Mouse (Mus musculus) c-Kit-positive CD71-negative TER-119-negative erythroid progenitor cells, embryonic 14.5 days (primary cell): Measurements from ENCODE around the gene Baiap2.
A peak's percentile ranks its signal among the peaks of the same experiment; 100 is the strongest.

ENCODE experiments used
- DNase-seq: peaks from one replicate; pipeline ENCODE4 v3.0.0-alpha.2; 2013; ENCODE audit warnings: low read depth

Baiap2 gene

DNA sequence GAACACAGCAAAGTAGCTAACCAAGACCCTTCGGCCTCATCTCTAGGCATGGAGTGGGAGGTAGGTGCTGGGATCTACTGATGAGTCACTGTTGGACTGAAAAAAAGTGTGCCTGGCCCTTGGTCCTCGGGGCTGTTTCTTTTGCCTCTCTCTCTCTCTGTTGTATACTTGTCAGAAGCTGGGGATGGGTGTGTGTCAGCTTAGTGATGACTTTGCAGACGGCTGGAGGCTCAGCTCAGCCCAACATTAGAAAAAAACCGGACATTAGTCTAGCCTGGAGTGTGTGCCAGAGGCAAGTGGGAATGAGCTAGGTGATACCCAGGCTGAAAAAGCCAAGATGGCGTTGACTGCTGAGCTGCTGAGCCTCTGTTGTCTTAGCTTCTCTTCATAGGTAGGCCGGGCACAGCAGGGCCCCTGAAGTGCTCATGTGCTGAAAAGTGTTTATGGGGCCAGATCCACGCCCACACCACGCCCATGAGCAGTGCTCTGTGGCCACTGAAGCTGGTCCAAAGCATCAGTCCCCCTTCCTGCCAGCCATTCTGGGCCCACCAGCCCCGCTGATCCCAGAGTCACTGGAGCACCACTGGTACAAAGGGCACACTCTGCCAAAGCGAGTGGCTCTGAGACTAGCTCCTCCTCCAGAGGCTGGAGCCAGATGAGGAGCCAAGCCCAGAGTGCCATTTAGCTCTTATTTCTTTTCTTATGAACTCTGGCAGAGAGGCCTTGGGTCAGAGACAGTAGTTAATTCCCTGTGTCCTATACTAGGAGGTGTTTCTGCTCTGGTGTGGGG is 37.2 kb downstream of the Baiap2 start:
- DNase-seq = no peak

DNA sequence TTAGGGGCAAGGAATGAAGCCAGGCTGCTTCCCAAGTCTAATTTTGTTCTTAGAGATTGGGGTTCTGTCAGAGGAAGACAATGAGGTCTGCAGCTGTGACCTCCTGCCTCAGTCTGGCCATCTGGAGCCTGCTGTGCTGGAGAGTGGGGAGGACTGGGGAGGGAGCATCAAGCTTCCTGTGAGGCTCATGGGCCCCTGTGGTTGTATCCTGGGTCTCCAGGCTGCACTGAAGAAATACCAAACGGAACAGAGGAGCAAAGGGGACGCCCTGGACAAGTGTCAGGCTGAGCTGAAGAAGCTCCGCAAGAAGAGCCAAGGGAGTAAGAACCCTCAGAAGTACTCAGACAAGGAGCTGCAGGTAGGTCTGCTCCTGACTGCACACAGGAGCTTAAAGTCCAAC is 39.2 kb downstream of the Baiap2 start:
- no peak for DNase-seq

DNA sequence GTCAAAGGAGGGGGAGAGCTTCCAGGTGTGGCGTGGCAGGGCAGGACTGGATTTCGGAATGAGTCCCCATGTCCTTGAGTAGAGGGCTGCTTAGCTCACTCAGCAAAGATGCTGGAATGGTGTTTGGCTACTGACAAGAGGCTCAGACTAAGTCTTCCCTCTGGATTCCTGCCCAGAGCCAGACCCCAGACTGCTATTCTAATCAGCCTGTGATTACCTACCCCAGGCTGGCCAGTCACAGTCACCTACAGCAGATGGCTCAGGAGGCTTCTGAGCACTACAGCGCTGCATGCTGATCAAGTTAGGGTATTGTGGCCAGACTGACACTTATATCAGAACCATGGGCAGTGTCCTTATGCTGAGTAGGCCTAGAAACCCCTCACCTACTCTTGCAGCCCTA is 39.7 kb downstream of the Baiap2 start:
- no peak for DNase-seq

DNA sequence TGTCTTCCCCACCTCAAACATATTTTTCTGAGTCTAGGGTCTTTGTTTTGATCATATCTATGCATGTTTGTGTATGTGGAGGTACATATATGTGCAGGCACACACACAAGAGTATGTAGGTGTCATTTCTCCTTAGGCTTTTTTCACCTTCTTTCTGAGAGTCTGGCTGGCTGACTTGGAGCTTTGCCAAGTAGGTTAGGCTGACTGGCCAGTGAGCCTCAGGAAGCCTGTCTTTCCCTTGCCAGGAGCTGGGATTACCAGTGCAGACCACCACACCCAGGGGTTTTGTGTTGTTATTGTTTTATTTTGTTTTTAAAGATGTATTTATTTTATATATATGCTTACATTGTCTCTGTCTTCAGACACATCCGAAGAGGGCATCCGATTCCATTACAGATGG is 40.6 kb downstream of the Baiap2 start:
- no peak for DNase-seq

GRCm38 (mm10) chr11:119986751-119987425 is 44.3 kb downstream of the Baiap2 start:
- no peak for DNase-seq

DNA sequence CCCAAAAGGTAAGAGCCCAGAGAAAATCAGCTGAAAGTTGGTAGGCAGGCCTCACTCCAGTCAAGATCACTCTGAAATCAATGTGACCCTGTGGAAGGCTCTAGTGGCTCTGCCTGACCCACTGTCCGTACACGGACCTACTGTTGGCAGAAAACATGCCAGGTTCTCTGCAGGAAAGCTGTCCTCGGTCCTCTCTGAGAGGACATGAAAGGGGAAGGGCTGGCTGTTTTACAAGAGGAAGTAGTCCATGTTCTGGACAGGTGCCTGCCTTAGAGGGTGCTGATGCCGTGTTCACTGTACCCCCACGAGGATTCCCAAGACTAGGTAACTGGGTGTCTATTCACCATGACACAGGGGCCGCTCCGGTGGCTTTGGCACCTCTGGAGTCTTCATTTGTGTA is 45.3 kb downstream of the Baiap2 start:
- no peak for DNase-seq

DNA sequence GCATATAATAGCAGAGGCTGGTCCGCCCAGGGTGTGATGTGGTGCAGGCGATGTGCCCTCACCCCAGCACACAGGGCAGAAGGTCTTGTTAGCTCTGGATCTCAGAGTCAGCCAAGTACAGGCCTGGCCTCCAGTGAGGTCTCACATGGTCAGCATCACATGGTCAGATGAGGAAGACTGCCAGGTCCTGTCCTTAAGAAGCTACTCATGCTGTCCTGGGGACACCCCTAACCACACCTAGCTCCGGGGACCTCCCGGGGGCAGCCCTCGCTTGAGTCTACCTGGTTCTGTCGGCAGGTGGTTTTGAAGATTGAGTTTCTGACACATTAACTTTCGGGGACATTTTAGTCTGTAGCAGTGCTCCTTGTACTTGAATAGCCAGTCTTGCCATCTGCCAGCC is 45.8 kb downstream of the Baiap2 start:
- DNase-seq = no peak

- DNase-seq = no peak
Measured at GRCm38 (mm10) chr11:119989115-119989564, 46.6 kb downstream of the Baiap2 start.

- no peak for DNase-seq
Measured at GRCm38 (mm10) chr11:119990658-119991337, 48.2 kb downstream of the Baiap2 start.

DNA sequence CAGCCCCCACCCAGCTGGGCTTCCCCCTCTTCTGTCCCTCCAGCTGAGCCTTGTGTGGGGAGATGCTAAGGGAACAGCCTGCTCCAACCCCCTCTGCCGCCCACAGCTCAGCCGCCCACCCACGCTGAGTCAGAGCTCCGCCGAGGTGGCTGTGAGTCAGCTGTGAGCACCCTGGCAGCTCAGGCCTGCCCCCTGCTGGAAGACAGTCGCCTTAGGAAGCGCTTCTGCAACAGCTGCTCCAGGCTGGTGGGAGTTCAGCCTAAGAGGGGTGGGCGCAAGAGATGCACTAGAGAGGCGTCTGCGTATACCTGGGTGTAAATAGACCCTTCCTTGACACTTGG is 48.7 kb downstream of the Baiap2 start:
- peak; percentile 88 for DNase-seq

- no peak for DNase-seq
Measured at GRCm38 (mm10) chr11:119997351-119997750, 54.8 kb downstream of the Baiap2 start.

DNA sequence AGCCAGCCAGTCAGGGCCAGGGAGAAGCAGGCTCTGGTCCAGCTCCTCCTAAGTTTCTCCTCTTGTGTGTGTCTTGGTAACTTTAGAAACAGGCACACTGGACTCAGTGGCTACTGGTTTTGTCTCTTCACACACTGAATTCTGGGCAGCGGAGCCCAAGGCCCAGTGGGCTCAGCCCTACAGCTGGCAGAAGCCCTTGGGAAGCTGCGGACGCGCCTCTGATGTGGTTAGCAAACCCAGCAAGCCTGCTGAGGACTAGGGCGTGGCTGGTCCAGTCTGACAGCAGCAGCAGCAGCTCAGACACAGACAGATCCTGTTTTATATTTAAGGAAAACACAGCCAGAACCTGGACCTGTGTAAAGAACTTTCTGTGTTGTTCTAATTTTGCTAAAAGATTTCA is 59.5 kb downstream of the Baiap2 start:
- no peak for DNase-seq

DNA sequence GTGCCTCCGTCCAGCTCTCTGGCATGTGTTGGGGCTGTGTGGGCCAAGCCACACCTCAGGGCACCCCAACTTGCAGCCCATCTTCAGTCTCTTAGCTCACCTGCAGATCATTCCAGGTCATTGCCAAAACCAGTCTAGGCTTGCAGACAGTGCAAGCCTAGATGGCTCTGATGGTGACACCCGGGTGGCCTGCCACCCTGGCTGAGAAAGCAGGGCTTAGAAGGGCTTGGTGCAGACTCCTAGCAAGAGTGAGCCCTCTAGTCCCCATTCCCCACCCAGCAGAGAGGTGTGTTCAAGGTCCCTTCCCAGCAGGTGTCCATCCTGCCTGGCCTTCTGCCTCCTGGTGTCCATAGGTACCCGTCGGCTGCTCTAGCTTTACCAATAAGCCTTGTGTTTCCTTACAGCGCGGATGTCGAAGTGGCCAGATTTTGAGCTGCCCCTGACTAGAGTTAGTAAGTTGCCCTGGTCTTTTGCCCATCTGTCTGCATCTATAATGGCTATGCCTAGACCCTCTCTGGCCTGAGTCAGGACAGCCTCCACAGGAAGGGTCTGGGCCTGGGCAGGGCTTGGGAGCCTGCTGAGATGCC is 60.2 kb downstream of the Baiap2 start:
- no peak for DNase-seq

DNA sequence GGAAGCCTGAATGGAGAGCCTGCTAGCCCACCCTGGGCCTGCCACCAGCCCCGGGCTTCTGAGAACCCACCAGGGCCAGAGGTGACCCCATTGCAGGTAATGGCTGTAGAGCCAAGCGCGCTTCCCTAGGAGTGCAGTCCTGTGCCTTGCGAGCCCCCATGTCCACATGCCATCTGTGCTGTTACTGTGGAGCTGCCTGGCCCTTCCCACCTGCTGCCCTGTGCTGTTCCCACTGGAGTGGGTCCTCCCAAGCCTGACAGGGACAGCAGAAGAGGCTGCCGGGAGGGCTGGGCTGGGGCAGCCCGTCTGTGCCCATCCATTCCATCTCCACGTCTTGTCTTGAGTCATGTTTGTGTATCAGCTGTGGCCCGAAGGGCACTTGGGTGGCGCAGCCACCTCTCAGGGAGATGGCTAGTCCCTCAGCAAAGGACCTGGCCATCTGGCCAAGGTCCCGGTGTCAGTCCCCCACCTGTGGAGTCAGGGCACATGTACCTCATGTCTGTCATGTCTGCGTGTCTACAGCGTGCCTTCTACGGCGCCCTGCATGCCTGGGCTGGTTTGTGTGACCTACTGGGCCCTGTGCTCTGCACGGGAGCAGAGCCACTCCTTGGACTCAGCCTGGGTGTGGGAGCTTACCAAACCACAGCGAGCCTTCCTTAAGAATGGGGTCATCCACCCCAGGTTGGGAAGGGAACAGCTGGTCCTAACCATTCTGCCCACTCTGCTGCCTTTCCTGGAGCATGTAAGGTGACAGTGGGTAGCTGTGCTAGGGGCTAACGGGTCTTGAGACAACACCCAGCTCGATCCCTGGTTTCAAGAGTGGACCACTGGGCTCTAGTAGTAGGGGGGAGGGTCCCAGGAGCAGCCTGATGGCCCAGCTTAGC is 63.1 kb downstream of the Baiap2 start:
- no peak for DNase-seq

DNA sequence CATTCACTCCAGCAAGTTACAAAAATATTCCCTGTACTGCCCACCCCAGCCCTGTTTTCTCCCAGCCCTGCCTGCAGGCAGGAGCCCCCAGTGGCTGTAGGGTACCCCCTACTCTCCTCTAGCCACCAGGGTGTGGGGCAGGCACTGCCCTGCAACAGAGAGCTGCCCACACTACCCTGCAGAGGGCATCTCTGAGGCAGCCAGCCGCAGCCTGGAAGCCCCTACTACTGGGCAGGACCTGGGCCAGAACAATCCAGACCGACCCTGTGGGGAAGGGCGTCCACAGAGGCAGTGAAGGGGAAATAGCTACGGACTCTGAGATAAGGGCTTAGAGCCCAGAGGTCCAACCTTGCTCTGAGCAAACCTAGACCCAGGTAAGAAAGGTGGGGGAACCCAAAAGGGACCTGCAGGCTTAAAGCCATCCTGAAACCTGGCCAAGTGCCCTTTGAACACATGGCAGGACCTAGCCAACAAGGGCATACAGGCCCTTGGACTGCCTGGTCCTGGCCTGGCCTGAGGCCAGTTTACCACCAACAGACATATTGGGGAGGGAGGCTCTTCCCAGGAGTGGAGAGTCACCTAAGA is 65.0 kb downstream of the Baiap2 start:
- DNase-seq = no peak

DNA sequence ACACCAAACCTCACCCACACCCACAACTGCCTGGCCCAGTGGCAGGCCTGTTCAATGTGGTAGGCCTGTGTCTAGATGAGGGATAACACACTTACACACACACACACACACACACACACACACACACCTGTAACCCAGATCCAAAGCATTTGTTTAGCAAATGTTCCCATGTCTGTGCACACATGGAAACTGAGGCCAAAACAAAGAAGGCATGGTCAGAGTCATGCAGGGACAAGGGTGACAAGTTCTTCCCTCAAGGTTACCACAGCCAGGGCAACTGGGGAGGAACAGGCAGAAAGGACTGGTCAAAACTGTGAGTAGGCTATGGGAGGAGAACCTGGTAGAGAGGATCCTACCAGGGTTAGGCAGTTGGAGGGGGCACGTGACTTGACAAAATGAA is 65.9 kb downstream of the Baiap2 start:
- no peak for DNase-seq

DNA sequence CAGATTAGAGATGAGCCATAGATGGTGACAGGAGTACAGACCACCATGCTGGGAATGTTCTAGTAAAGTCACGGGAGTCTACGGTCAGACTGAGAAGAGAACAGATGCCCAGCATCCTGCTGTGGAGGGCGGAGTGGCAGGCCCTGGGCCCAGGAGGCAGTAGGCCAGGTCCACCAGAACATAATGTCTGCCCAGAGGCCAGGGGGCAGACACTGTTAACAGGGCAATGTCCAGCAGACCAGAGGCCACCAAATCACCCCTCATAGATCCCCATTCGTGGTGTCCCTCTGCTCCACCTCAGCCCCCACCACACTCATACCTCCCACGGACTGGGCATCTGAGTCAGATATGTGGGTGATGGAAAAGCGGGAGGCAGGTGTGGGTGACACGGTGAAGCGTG is 66.4 kb downstream of the Baiap2 start:
- no peak for DNase-seq

GRCm38 (mm10) chr11:120009937-120010336 is 67.4 kb downstream of the Baiap2 start:
- no peak for DNase-seq

GRCm38 (mm10) chr11:120011114-120011760 is 68.7 kb downstream of the Baiap2 start:
- DNase-seq = no peak

GRCm38 (mm10) chr11:120011761-120012560 is 69.4 kb downstream of the Baiap2 start:
- DNase-seq = no peak
